Mouse (Mus musculus) urinary bladder, postnatal 4 days (tissue): ENCODE results near the gene Cd4.
A peak's percentile ranks its signal among the peaks of the same experiment; 100 is the strongest.

Experiments
- DNase-seq, 2 experiments: peaks; one replicate each; pipeline ENCODE4 v3.0.0; 2021 to 2022; ENCODE audit warnings: low spot score in 2 of 2

The Cd4 gene

GRCm38 (mm10) chr6:124885956-124886381 is 2.1 kb downstream of the Cd4 start:
- DNase-seq, result no peak

- no peak for DNase-seq
Observed at GRCm38 (mm10) chr6:124884714-124885500, 3.1 kb downstream of the Cd4 start.

GRCm38 (mm10) chr6:124883351-124883750 is 4.7 kb downstream of the Cd4 start:
- no peak for DNase-seq

GRCm38 (mm10) chr6:124881821-124882220 is 6.2 kb downstream of the Cd4 start:
- DNase-seq, result no peak

- DNase-seq, result no peak
Observed at GRCm38 (mm10) chr6:124879390-124879789, 8.6 kb downstream of the Cd4 start.

DNA sequence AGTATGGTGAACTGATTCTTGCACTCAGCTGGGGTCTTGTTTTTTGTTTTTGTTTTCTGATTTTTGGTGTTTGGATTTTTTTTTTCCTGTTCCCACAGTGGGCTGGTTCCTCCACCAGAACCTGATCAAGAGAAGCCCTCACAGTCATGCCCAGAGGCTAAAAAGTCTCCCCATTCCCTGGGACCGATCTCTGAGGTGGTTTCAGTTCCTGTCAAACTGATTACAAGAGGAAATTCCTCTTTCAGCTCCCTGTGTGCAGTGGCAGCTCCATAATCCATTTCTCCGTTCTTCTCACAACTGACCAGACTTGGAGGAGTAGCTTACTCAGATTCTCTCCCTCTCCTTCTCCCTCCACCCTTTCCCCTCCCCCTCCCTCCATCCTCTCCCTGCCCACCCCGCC is 13.7 kb downstream of the Cd4 start:
- no peak for DNase-seq

GRCm38 (mm10) chr6:124866560-124866959 is 21.5 kb downstream of the Cd4 start:
- DNase-seq, result no peak

DNA sequence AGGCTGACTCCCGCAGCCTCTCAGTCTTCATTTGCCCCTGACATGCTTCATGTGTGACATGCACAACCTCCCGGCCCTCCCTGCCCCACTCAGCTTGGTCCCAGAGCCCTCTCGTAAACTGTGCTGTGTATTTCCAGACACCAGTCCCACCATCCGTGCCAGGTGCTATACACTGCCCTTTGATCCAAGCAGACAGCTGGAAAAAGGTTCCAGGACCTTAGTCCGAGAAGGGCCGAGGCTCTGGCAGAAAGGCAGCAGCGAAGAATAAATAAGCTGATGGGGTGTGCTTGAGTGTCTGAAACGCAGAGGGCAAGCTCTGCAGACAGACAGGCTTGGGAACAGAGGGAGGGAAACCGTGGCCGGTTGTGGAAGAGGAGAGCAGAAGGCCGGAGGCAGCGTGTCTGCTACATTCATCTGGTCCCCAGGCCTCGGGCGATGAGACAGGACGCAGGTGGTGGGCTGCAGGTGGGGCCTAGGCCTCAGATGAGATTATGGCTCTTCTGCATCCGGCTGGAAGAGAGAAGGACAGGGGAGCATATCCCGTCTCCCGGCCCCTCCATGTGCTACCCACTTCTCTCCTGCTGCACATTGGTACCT is 22.2 kb downstream of the Cd4 start:
- DNase-seq, result no peak

- DNase-seq, result peak in 1 of 2 experiments; percentile 62
Observed at GRCm38 (mm10) chr6:124863658-124864298, 24.2 kb downstream of the Cd4 start, which contains the start of gene Gpr162. Gene Gpr162 (minus strand): TSS chr6:124863983.

DNA sequence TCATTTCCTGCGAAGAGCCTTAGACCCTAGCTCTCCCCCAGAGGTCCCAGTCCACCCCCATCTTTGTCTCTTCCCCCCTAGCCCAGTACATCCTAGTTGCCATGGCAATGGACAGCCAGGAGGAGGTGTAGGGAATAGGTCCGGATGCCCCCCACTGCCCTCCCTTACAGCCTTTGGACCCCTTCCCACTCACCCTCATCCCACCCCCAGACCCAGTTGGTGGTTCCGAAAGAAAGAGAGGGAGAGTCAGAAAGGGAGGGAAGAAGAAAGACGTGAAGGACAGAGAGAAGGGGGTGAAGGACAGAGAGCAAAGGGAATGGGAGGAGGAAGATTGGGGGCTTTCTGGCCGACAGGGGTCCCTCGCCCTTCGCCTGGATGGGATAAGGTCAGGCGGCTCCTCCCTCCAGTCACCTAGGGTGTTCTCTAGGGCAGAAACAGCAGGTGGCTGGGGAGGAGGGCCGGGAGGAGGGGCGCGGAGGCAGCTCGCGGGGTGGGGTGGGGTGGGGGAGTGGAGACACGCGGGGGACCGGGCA is 24.8 kb downstream of the Cd4 start:
- DNase-seq, result no peak

GRCm38 (mm10) chr6:124862406-124863124 is 25.5 kb downstream of the Cd4 start:
- DNase-seq, result no peak

GRCm38 (mm10) chr6:124861802-124862201 is 26.2 kb downstream of the Cd4 start:
- no peak for DNase-seq

DNA sequence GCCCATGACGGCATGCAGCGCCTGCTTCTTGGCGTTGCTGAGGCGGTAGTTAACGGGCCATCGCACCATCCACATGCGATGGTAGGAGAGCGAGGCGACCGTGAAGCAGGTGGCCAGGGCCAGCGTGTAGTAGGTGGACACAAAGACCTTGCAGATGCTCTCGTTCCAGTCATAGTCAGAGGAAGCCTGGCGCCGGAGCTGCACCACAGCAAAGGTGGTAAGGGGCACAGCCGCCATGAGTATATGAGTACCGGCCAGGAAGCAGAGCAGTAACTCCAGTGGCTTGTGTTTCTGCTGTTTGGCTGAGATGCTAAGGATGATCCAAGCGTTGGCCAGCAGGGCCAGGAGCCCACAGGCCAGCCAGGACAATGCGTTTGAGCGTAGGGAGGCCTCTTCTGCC is 26.8 kb downstream of the Cd4 start:
- DNase-seq, result no peak

GRCm38 (mm10) chr6:124860511-124860910 is 27.5 kb downstream of the Cd4 start:
- no peak for DNase-seq

DNA sequence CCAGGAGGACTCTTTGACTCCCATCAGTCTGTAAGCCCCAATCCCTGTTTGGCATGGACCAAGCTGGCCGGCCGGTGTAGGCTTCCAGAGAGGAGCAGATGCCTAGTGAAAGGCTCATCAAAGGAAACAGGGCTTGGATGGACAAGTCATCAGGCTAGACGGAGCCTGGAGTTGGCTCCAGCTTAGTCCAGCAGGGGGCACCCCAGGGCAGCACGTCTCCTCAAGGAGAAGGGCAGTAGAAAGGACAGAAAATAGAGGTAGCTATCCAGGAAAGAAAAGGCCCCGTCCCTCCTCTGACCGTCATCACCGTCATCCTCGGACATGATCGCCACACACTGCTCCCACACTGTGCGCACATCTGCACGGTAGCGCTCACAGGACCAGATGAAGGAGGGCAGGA is 28.3 kb downstream of the Cd4 start:
- peak; percentile 76 to 90 for DNase-seq

- DNase-seq, result no peak
Observed at GRCm38 (mm10) chr6:124858561-124859318, 29.3 kb downstream of the Cd4 start.

- no peak for DNase-seq
Observed at GRCm38 (mm10) chr6:124857840-124858530, 30.0 kb downstream of the Cd4 start.

GRCm38 (mm10) chr6:124856916-124857839 is 30.8 kb downstream of the Cd4 start, which contains the start of gene P3h3:
Gene P3h3 (minus strand): TSS chr6:124857752.
- peak; percentile 83 to 89 for DNase-seq

DNA sequence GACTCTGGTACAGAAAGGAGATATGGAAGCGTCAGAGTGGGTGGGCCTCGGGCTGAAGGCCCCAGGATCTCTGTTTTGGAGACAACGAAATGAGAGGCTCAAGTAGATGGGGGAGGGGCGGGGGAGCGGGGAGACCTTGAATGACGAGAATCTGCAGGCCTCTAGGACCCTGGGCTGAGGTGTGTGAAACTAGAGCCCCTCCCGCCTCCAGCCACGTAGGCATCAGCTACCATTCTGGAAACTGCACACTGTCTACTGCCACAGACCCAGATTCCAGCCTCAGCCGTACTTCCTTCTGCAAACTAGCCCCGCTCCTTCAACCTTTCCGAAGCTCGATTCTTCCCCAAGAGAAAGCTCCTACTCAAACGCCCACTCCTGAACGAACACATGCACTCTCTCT is 31.7 kb downstream of the Cd4 start:
- DNase-seq, result no peak
